Mouse (Mus musculus): Measurements from ENCODE around the gene Emilin2. TPM values are rescaled to one million over a fixed set of nuclear protein-coding genes. Genes with fewer than 3 reads are reported as not detected.

Gene Emilin2
- total and polyA plus RNA-seq, 3 experiments = 0.34 to 0.38 TPM; not detected in 1

- dilution Hi-C loops (cut with MboI; ENCODE audit: extremely low pct_ligation_motif_present, extremely low pct_unique_long_range_greater_than_20kb, low sequenced_read_pairs) (no loop called here), in situ Hi-C loops (cut with MboI; ENCODE audit: low pct_ligation_motif_present, low pct_unique_long_range_greater_than_20kb, low sequenced_read_pairs) (no loop called here)
- no peaks in the 10 kb centered on the region for H3K27me3 ChIP-seq (replicated peaks)
- no peaks in the 10 kb centered on the region for H3K4me1 ChIP-seq (ENCODE audit: control insufficient read depth in 1 of 2, insufficient read depth in 2 of 2)
- TF ChIP-seq CHD2 (IDR thresholded peaks at IDR 0.05; ENCODE audit: low read length) (no peak), SMC3 (IDR thresholded peaks at IDR 0.05; ENCODE audit: low read depth, low read length) (no peak), ZMIZ1 (IDR thresholded peaks at IDR 0.05; ENCODE audit: low read depth, low read length) (no peak), RCOR1 (conservative IDR thresholded peaks at IDR 0.05; ENCODE audit: low read depth, low read length) (no peak), MEF2A (IDR thresholded peaks at IDR 0.05; ENCODE audit: borderline replicate concordance, low read depth, low read length) (no peak), UBTF (IDR thresholded peaks at IDR 0.05; ENCODE audit: low read depth, low read length) (no peak), USF1 (IDR thresholded peaks at IDR 0.05; ENCODE audit: low read depth, low read length) (no peak), CTCF (conservative IDR thresholded peaks at IDR 0.05 in 1 of 2, IDR thresholded peaks at IDR 0.05 in 1 of 2; ENCODE audit: low read depth in 2 of 2, low read length in 2 of 2) (no peak), MYC (IDR thresholded peaks at IDR 0.05; ENCODE audit: low read depth, low read length) (no peak), MXI1 (IDR thresholded peaks at IDR 0.05; ENCODE audit: low read depth, low read length) (no peak), POLR2A (IDR thresholded peaks at IDR 0.05; ENCODE audit: low read depth, low read length) (no peak), POLR2AphosphoS2 (IDR thresholded peaks at IDR 0.05; ENCODE audit: low read depth, low read length) (no peak), HCFC1 (IDR thresholded peaks at IDR 0.05; ENCODE audit: low read depth, low read length) (no peak), KAT2A (IDR thresholded peaks at IDR 0.05; ENCODE audit: insufficient replicate concordance, low read length) (no peak), JUN (IDR thresholded peaks at IDR 0.05; ENCODE audit: insufficient read depth, low read depth, low read length) (no peak), TBP (conservative IDR thresholded peaks at IDR 0.05; ENCODE audit: low read depth, low read length) (no peak), IRF4 (IDR thresholded peaks at IDR 0.05; ENCODE audit: low read depth, low read length) (no peak), E2F4 (IDR thresholded peaks at IDR 0.05; ENCODE audit: insufficient replicate concordance, low read depth, low read length) (no peak)
- no peak overlapping the region for H3K9ac ChIP-seq (ENCODE audit: insufficient read depth, low read depth)
- no peaks in the 10 kb centered on the region for H3K9me3 ChIP-seq (replicated peaks; ENCODE audit: low read length)
- no peak overlapping the region for H3K27ac ChIP-seq (ENCODE audit: insufficient read depth, low read depth)
- H3K79me2 ChIP-seq (replicated peaks; ENCODE audit: control insufficient read depth, extremely low read depth, insufficient read depth, poor library complexity, severe bottlenecking) = no peaks in the 10 kb centered on the region
- DNase-seq (ENCODE audit: extremely low read depth) = no peak
- H3K4me3 ChIP-seq (replicated peaks in 1 of 3; ENCODE audit: low read depth in 2 of 3, low read length in 2 of 3, poor library complexity in 1 of 3) = no peak overlapping the region
- H3K36me3 ChIP-seq (replicated peaks in 1 of 2; ENCODE audit: control insufficient read depth in 1 of 2, insufficient read depth in 1 of 2, low read length in 1 of 2) = no peaks in the 10 kb centered on the region
- no peak overlapping the region for H3K4me2 ChIP-seq (ENCODE audit: insufficient read depth, low read depth, poor library complexity, severe bottlenecking)
Observed at GRCm38 (mm10) chr17:71306091-71306490, 5.7 kb downstream of the Emilin2 start.

- H3K79me2 ChIP-seq (replicated peaks; ENCODE audit: control insufficient read depth, extremely low read depth, insufficient read depth, poor library complexity, severe bottlenecking) = no peaks in the 10 kb centered on the region
- no peak overlapping the region for H3K27ac ChIP-seq (ENCODE audit: insufficient read depth, low read depth)
- H3K9me3 ChIP-seq (replicated peaks; ENCODE audit: low read length) = no peaks in the 10 kb centered on the region
- no peaks in the 10 kb centered on the region for H3K4me1 ChIP-seq (ENCODE audit: control insufficient read depth in 1 of 2, insufficient read depth in 2 of 2)
- no peaks in the 10 kb centered on the region for H3K36me3 ChIP-seq (replicated peaks in 1 of 2; ENCODE audit: control insufficient read depth in 1 of 2, insufficient read depth in 1 of 2, low read length in 1 of 2)
- dilution Hi-C loops (cut with MboI; ENCODE audit: extremely low pct_ligation_motif_present, extremely low pct_unique_long_range_greater_than_20kb, low sequenced_read_pairs) (no loop called here), in situ Hi-C loops (cut with MboI; ENCODE audit: low pct_ligation_motif_present, low pct_unique_long_range_greater_than_20kb, low sequenced_read_pairs) (no loop called here)
- no peaks in the 10 kb centered on the region for H3K27me3 ChIP-seq (replicated peaks)
- H3K9ac ChIP-seq (ENCODE audit: insufficient read depth, low read depth) = no peak overlapping the region
- no peak for DNase-seq (ENCODE audit: extremely low read depth)
- H3K4me2 ChIP-seq (ENCODE audit: insufficient read depth, low read depth, poor library complexity, severe bottlenecking) = no peak overlapping the region
- no peak overlapping the region for H3K4me3 ChIP-seq (replicated peaks in 1 of 3; ENCODE audit: low read depth in 2 of 3, low read length in 2 of 3, poor library complexity in 1 of 3)
- TF ChIP-seq MXI1 (IDR thresholded peaks at IDR 0.05; ENCODE audit: low read depth, low read length) = no peak
Observed at GRCm38 (mm10) chr17:71303444-71303843, 8.3 kb downstream of the Emilin2 start.

Data from CH12.LX (cell line).